Comparison of ENCODE assay signal across 9 mouse cellular contexts in the genomic region with DNA sequence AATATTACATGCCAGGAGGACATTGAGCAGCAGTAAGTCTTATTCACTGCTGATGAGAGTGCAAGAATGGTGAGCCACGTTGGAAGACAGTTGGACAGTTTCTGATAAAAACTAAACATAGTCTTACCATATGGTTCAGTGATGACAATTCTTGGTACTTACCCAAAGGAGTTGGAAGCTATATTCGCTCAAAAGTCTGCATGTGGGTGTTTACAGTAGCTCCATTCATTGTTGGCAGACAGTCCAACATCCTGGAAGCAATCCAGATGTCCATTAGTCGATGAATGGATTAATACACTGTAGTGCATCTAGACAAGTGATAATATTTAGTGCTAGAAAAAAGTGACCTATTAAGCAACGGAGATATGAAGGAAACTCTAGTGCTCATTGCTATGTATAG.
DNase-seq lines count a peak whose midpoint lies in the region; ATAC-seq and TF ChIP-seq lines count a peak whose summit lies in the region.
"Had no signal": no experiment of that assay in that cellular context is flagged by ENCODE, and none has a peak within 500 bp of the region (broad histone marks: within the 10 kb centered on the region; RNA-seq: fewer than 3 reads in every experiment).

No protein-coding gene starts in this region.

- no peak for TF ChIP-seq EP300 in lung, postnatal 0 days (IDR thresholded peaks at IDR 0.05)

- no peaks in the 10 kb centered on the region for H3K36me3 ChIP-seq in lung, embryonic 14.5 days (ENCODE audit: insufficient read depth)
- H3K36me3 ChIP-seq in lung, postnatal 0 days (ENCODE audit: insufficient read depth, low read length): no peaks in the 10 kb centered on the region

- no peak for TF ChIP-seq CTCF in lung, embryonic 14.5 days (IDR thresholded peaks at IDR 0.05; ENCODE audit: low read depth)
- TF ChIP-seq CTCF in lung, postnatal 0 days (IDR thresholded peaks at IDR 0.05): no peak
- TF ChIP-seq CTCF in left cerebral cortex, adult 2 months (IDR thresholded peaks at IDR 0.05): no peak

- 28% methylated on average over 4 of the region's 4 CpGs for WGBS in lung, embryonic 14.5 days
- WGBS in lung, postnatal 0 days: 30% methylated on average over 4 of the region's 4 CpGs

- ATAC-seq in lung, embryonic 14.5 days (ENCODE audit: insufficient read depth): peak; percentile 90
- ATAC-seq in lung, postnatal 0 days: no peak; the same call in 1 of the 2 replicates

- DNase-seq in cerebellum, adult 11 months: peak; percentile 18
- no peak for DNase-seq in cerebellum, postnatal 4 days (ENCODE audit: low spot score in 2 of 2)
- DNase-seq in lung, embryonic 14.5 days: peak; percentile 94
- DNase-seq in lung, postnatal 0 days (ENCODE audit: low spot score): no peak
- DNase-seq in cerebellum, postnatal 10 days: peak; percentile 34 to 51
- DNase-seq in left cerebral cortex, adult 2 months (ENCODE audit: extremely low spot score in 1 of 2, low spot score in 2 of 2): no peak
- DNase-seq in kidney, adult 9 months: no peak
- DNase-seq in urinary bladder, postnatal 10 days (ENCODE audit: low spot score): no peak
- DNase-seq: kidney, adult 11 months had no signal

- no peak overlapping the region for H3K27ac ChIP-seq in lung, embryonic 14.5 days (ENCODE audit: low read depth)
- H3K27ac ChIP-seq in lung, postnatal 0 days (ENCODE audit: low read length): no peak overlapping the region
- H3K27ac ChIP-seq in left cerebral cortex, adult 2 months: 0 out of 2 replicates have a peak overlapping the region, but pooled peaks have one; percentile 9

- H3K9me3 ChIP-seq in lung, embryonic 14.5 days (ENCODE audit: low read depth, low read length): no peaks in the 10 kb centered on the region
- H3K9me3 ChIP-seq in lung, postnatal 0 days (ENCODE audit: low read length): no peaks in the 10 kb centered on the region

- no peak overlapping the region for H3K9ac ChIP-seq in lung, embryonic 14.5 days
- no peak overlapping the region for H3K9ac ChIP-seq in lung, postnatal 0 days (replicated peaks; ENCODE audit: low read depth)

- peaks cover 11% of the 10 kb centered on the region; the same call in 1 of the 2 replicates for H3K4me1 ChIP-seq in lung, embryonic 14.5 days (ENCODE audit: insufficient read depth)
- H3K4me1 ChIP-seq in lung, postnatal 0 days (ENCODE audit: insufficient read depth, low read depth, low read length): no peaks in the 10 kb centered on the region

- H3K27me3 ChIP-seq in lung, embryonic 14.5 days (ENCODE audit: insufficient read depth, low read length): no peaks in the 10 kb centered on the region
- no peaks in the 10 kb centered on the region for H3K27me3 ChIP-seq in lung, postnatal 0 days (replicated peaks; ENCODE audit: insufficient read depth, low read length)

- H3K4me2 ChIP-seq in lung, embryonic 14.5 days: no peak overlapping the region
- H3K4me2 ChIP-seq in lung, postnatal 0 days (replicated peaks; ENCODE audit: low read depth, low read length): no peak overlapping the region

- intact Hi-C loops in left cerebral cortex, adult 2 months (cut with DNase I): no loop called here

- no peak overlapping the region for H3K4me3 ChIP-seq in lung, embryonic 14.5 days (ENCODE audit: low read depth, low read length)
- H3K4me3 ChIP-seq in lung, postnatal 0 days (ENCODE audit: low read depth, low read length): no peak overlapping the region
- H3K4me3 ChIP-seq in left cerebral cortex, adult 2 months: no peak overlapping the region

Comparison
In these comparisons a context has a peak if more than half of its experiments do, and no peak if none do; other contexts are left out.
1. DNase-seq: peak in cerebellum, adult 11 months (single experiment), lung, embryonic 14.5 days (single experiment) and cerebellum, postnatal 10 days (2 of 2); none in cerebellum, postnatal 4 days (0 of 2), lung, postnatal 0 days (single experiment), left cerebral cortex, adult 2 months (0 of 2), kidney, adult 9 months (single experiment) and urinary bladder, postnatal 10 days (single experiment).